Mouse (Mus musculus): ENCODE measurements around the gene Cdk19.
"Not testable (repeated sequence)": the region's sequence is repeated elsewhere in the genome, so short reads cannot be mapped to it uniquely, and the experiment has no call there.

DNA sequence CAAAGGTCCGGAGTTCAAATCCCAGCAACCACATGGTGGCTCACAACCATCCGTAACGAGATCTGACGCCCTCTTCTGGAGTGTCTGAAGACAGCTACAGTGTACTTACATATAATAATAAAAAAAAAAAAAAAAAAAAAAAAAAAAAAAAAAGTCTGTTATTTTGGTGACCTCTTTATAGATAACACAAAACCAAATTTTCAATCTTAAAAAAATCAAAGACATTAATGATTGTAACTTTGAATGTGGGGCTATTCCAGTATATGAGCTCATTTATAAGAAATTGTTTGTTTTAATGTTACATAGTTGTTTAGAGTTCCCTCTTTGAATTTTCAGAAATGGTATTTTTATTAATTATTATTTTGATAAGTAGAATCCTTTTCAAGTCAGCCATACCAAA lies 85.1 kb downstream of the Cdk19 start:
- not testable (repeated sequence) for TF ChIP-seq POLR2A (IDR thresholded peaks at IDR 0.05; ENCODE audit: control insufficient read depth, low read depth, low read length); CTCF (IDR thresholded peaks at IDR 0.05; ENCODE audit: control insufficient read depth, insufficient read depth, insufficient replicate concordance, low read depth, low read length)

All from testis, adult 2 months (tissue).